Mouse (Mus musculus) spleen, postnatal 10 days (tissue): ENCODE data around the gene Gm17535.
"Not testable (repeated sequence)": the region's sequence is repeated elsewhere in the genome, so short reads cannot be mapped to it uniquely, and the experiment has no call there.

Experiments
- DNase-seq, 2 experiments: peaks; one replicate each; pipeline ENCODE4 v3.0.0; 2021 to 2022; ENCODE audit warnings: low spot score in 2 of 2

The Gm17535 gene

DNA sequence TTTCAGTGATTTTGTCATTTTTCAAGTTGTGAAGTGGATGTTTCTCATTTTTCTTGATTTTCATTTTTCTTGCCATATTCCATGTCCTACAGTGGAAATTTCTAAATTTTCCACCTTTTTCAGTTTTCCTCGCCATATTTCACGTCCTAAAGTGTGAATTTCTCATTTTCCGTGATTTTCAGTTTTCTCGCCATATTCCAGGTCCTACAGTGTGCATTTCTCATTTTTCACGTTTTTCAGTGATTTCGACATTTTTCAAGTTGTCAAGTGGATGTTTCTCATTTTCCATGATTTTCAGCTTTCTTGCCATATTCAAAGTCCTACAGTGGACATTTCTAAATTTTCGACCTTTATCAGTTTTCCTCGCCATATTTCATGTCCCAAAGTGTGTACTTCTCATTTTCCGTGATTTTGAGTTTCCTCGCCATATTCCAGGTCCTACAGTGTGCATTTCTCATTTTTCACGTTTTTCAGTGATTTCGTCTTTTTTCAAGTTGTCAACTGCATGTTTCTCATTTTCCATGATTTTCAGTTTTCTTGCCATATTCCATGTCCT is 9.4 kb upstream of the Gm17535 start, which contains the start of gene Gm10717:
Gene Gm10717 (plus strand): TSS at position 506 of the 556 bp plus-strand sequence.
- DNase-seq = peak; percentile 61 to 71

DNA sequence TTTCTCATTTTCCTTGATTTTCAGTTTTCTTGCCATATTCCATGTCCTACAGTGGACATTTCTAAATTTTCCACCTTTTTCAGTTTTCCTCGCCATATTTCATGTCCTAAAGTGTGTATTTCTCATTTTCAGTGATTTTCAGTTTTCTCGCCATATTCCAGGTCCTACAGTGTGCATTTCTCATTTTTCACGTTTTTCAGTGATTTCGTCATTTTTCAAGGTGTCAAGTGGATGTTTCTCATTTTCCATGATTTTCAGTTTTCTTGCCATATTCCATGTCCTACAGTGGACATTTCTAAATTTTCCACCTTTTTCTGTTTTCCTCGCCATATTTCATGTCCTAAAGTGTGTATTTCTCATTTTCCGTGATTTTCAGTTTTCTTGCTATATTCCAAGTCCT is 8.7 kb upstream of the Gm17535 start:
- peak; percentile 76 to 95 for DNase-seq

DNA sequence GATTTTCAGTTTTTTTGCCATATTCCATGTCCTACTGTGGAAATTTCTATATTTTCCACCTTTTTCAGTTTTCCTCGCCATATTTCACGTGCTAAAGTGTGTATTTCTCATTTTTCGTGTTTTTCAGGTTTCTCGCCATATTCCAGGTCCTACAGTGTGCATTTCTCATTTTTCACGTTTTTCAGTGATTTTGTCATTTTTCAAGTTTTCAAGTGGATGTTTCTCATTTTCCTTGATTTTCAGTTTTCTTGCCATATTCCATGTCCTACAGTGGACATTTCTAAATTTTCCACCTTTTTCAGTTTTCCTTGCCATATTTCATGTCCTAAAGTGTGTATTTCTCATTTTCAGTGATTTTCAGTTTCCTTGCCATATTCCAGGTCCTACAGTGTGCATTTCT is 8.3 kb upstream of the Gm17535 start:
- DNase-seq = peak in 1 of 2 experiments; percentile 56

DNA sequence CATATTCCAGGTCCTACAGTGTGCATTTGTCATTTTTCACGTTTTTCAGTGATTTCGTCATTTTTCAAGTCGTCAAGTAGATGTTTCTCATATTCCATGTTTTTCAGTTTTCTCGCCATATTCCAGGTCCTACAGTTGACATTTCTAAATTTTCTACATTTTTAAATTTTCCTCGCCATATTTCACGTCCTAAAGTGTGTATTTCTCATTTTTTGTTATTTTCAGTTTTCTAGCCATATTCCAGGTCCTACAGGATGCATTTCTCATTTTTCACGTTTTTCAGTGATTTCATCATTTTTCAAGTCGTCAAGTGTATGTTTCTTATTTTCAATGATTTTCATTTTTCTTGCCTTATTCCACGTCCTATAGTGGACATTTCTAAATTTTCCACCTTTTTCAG is 7.7 kb upstream of the Gm17535 start:
- peak in 1 of 2 experiments; percentile 57 for DNase-seq

DNA sequence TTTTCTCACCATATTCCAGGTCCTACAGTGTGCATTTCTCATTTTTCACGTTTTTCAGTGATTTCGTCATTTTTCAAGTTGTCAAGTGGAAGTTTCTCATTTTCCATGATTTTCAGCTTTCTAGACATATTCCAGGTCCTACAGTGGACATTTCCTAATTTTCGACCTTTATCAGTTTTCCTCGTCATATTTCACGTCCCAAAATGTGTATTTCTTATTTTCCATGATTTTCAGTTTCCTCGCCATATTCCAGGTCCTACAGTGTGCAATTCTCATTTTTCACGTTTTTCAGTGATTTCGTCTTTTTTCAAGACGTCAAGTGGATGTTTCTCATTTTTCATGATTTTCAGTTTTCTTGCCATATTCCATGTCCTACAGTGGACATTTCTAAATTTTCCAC is 7.2 kb upstream of the Gm17535 start:
- peak in 1 of 2 experiments; percentile 21 for DNase-seq

DNA sequence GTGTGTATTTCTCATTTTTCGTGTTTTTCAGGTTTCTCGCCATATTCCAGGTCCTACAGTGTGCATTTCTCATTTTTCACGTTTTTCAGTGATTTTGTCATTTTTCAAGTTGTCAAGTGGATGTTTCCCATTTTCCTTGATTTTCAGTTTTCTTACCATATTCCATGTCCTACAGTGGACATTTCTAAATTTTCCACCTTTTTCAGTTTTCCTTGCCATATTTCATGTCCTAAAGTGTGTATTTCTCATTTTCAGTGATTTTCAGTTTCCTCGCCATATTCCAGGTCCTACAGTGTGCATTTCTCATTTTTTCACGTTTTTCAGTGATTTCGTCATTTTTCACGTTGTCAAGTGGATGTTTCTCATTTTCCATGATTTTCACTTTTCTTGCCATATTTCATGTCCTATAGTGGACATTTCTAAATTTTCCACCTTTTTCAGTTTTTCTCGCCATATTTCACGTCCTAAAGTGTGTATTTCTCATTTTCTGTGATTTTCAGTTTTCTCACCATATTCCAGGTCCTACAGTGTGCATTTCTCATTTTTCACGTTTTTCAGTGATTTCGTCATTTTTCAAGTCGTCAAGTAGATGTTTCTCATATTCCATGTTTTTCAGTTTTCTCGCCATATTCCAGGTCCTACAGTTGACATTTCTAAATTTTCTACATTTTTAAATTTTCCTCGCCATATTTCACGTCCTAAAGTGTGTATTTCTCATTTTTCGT is 5.0 kb upstream of the Gm17535 start:
- peak; percentile 40 to 63 for DNase-seq

DNA sequence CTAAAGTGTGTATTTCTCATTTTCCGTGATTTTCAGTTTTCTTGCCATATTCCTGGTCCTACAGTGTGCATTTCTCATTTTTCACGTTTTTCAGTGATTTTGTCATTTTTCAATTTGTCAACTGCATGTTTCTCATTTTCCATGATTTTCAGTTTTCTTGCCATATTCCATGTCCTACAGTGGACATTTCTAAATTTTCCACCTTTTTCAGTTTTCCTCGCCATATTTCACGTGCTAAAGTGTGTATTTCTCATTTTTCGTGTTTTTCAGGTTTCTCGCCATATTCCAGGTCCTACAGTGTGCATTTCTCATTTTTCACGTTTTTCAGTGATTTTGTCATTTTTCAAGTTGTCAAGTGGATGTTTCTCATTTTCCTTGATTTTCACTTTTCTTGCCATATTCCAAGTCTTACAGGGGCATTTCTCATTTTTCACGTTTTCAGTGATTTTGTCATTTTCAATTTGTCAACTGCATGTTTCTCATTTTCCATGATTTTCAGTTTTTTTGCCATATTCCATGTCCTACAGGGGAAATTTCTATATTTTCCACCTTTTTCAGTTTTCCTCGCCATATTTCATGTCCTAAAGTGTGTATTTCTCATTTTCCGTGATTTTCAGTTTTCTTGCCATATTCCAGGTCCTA is 3.6 kb upstream of the Gm17535 start:
- DNase-seq = peak in 1 of 2 experiments; percentile 65

DNA sequence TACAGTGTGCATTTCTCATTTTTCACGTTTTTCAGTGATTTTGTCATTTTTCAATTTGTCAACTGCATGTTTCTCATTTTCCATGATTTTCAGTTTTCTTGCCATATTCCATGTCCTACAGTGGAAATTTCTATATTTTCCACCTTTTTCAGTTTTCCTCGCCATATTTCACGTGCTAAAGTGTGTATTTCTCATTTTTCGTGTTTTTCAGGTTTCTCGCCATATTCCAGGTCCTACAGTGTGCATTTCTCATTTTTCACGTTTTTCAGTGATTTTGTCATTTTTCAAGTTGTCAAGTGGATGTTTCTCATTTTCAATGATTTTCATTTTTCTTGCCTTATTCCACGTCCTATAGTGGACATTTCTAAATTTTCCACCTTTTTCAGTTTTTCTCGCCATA is 2.2 kb downstream of the Gm17535 start, which contains the start of gene Gm10715:
Gene Gm10715 (plus strand): TSS at position 301 of the 400 bp plus-strand sequence.
- not testable (repeated sequence) for DNase-seq

DNA sequence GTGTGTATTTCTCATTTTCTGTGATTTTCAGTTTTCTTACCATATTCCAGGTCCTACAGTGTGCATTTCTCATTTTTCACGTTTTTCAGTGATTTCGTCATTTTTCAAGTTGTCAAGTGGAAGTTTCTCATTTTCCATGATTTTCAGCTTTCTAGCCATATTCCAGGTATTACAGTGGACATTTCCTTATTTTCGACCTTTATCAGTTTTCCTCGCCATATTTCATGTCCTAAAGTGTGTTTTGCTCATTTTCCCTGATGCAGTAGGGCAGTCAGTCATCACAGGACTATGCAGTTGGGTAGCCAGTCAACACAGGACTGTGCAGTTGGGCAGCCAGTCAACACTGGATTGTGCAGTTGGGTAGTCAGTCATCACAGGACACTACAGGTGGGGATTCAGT is 3.8 kb downstream of the Gm17535 start:
- not testable (repeated sequence) for DNase-seq
